Mouse (Mus musculus): ENCODE results near the gene Gpr25. TPM values are rescaled to one million over a fixed set of nuclear protein-coding genes. Genes with fewer than 3 reads are reported as not detected.

The Gpr25 gene
- not detected in 2 replicates for polyA plus RNA-seq (2014; fragmentation: Nextera tagmentation; extraction: Ambion mirVana)

GRCm38 (mm10) chr1:136260635-136261238 lies at the start of gene Gpr25:
Gene Gpr25, minus strand, starts transcription at chr1:136260873.
- WGBS, result 11% methylated on average over 28 of the region's 28 CpGs
- no peak within 1 kb of the TSS for H3K9ac ChIP-seq (ENCODE audit: low read depth, low read length)

GRCm38 (mm10) chr1:136309193-136309592 lies 48.5 kb upstream of the Gpr25 start:
- ATAC-seq (replicated peaks; ENCODE audit: low FRiP score) (no peak), DNase-seq (ENCODE audit: low spot score) (no peak)
- H3K4me3 ChIP-seq (ENCODE audit: low read depth, low read length), result no peak overlapping the region
- H3K36me3 ChIP-seq (ENCODE audit: control insufficient read depth, insufficient read depth, low read length), result no peaks in the 10 kb centered on the region
- WGBS, result 93% methylated on average over 5 of the region's 5 CpGs
- H3K9me3 ChIP-seq (ENCODE audit: control insufficient read depth, low read length), result no peaks in the 10 kb centered on the region
- H3K4me1 ChIP-seq (replicated peaks; ENCODE audit: control insufficient read depth, insufficient read depth, low read length), result no peaks in the 10 kb centered on the region
- H3K4me2 ChIP-seq, result no peak overlapping the region
- H3K27ac ChIP-seq (ENCODE audit: low read depth, low read length), result no peak overlapping the region
- H3K9ac ChIP-seq (ENCODE audit: low read depth, low read length), result no peak overlapping the region
- no peaks in the 10 kb centered on the region for H3K27me3 ChIP-seq (replicated peaks; ENCODE audit: control insufficient read depth, insufficient read depth, low read length)

More at GRCm38 (mm10) chr1:136260635-136261238, at the start of gene Gpr25:
- H3K4me2 ChIP-seq, result peak within 1 kb of the TSS; percentile 80
- H3K27ac ChIP-seq (ENCODE audit: low read depth, low read length), result no peak within 1 kb of the TSS
- peak within 1 kb of the TSS; percentile 54 for H3K4me3 ChIP-seq (ENCODE audit: low read depth, low read length)
- H3K27me3 ChIP-seq (replicated peaks; ENCODE audit: control insufficient read depth, insufficient read depth, low read length), result peaks cover 63% of the 10 kb centered on the region
- peaks cover 6% of the 10 kb centered on the region; the same call in 1 of the 2 replicates for H3K4me1 ChIP-seq (replicated peaks; ENCODE audit: control insufficient read depth, insufficient read depth, low read length)
- no peaks in the 10 kb centered on the region for H3K9me3 ChIP-seq (ENCODE audit: control insufficient read depth, low read length)
- DNase-seq (ENCODE audit: low spot score), result no peak
- H3K36me3 ChIP-seq (ENCODE audit: control insufficient read depth, insufficient read depth, low read length), result no peaks in the 10 kb centered on the region
- no peak; the same call in 1 of the 2 replicates for ATAC-seq (replicated peaks; ENCODE audit: low FRiP score)

- WGBS, result 86% methylated on average over 3 of the region's 3 CpGs
- no peak for ATAC-seq (replicated peaks; ENCODE audit: low FRiP score)
- DNase-seq (ENCODE audit: low spot score), result no peak
- no peak overlapping the region for H3K4me2 ChIP-seq
- H3K27ac ChIP-seq (ENCODE audit: low read depth, low read length), result no peak overlapping the region
- H3K27me3 ChIP-seq (replicated peaks; ENCODE audit: control insufficient read depth, insufficient read depth, low read length), result no peaks in the 10 kb centered on the region
- H3K36me3 ChIP-seq (ENCODE audit: control insufficient read depth, insufficient read depth, low read length), result no peaks in the 10 kb centered on the region
- H3K4me3 ChIP-seq (ENCODE audit: low read depth, low read length), result no peak overlapping the region
- no peaks in the 10 kb centered on the region for H3K4me1 ChIP-seq (replicated peaks; ENCODE audit: control insufficient read depth, insufficient read depth, low read length)
- H3K9ac ChIP-seq (ENCODE audit: low read depth, low read length), result no peak overlapping the region
- H3K9me3 ChIP-seq (ENCODE audit: control insufficient read depth, low read length), result no peaks in the 10 kb centered on the region
These were observed 45.8 kb upstream of the Gpr25 start for GRCm38 (mm10) chr1:136306424-136306823.

GRCm38 (mm10) chr1:136293961-136294360 lies 33.3 kb upstream of the Gpr25 start:
- no peak for DNase-seq (ENCODE audit: low spot score)
- Histone ChIP-seq H3K9ac (ENCODE audit: low read depth, low read length) (no peak overlapping the region), H3K9me3 (ENCODE audit: control insufficient read depth, low read length) (no peaks in the 10 kb centered on the region), H3K4me3 (ENCODE audit: low read depth, low read length) (no peak overlapping the region), H3K4me1 (replicated peaks; ENCODE audit: control insufficient read depth, insufficient read depth, low read length) (no peaks in the 10 kb centered on the region), H3K4me2 (no peak overlapping the region), H3K27me3 (replicated peaks; ENCODE audit: control insufficient read depth, insufficient read depth, low read length) (no peaks in the 10 kb centered on the region), H3K27ac (ENCODE audit: low read depth, low read length) (no peak overlapping the region), H3K36me3 (ENCODE audit: control insufficient read depth, insufficient read depth, low read length) (no peaks in the 10 kb centered on the region)
- no peak for ATAC-seq (replicated peaks; ENCODE audit: low FRiP score)

GRCm38 (mm10) chr1:136289803-136290202 lies 29.1 kb upstream of the Gpr25 start:
- DNase-seq (ENCODE audit: low spot score), result no peak
- no peak overlapping the region for H3K4me2 ChIP-seq

DNA sequence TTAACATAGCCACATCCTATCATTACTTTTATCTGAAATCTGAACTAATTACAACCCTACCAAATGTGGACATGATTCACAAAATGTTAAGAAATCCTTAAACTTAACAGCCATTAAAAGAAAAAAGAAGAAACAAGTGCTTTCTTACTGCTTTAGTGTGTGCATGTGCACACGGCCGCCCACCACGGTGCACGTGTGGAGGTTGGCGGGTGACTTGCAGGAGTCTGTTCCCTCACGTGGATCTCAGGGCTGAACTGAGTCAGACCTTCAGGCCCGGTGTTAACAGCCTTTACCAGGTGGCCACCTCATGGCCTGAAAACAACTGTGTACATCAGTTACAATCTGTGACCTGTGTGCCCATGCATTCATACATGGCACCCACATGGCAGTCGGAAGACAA lies 16.7 kb upstream of the Gpr25 start:
- Histone ChIP-seq H3K27ac (ENCODE audit: low read depth, low read length) (no peak overlapping the region), H3K9me3 (ENCODE audit: control insufficient read depth, low read length) (no peaks in the 10 kb centered on the region), H3K4me2 (no peak overlapping the region), H3K36me3 (ENCODE audit: control insufficient read depth, insufficient read depth, low read length) (peaks cover 41% of the 10 kb centered on the region), H3K27me3 (replicated peaks; ENCODE audit: control insufficient read depth, insufficient read depth, low read length) (no peaks in the 10 kb centered on the region), H3K9ac (ENCODE audit: low read depth, low read length) (no peak overlapping the region), H3K4me1 (replicated peaks; ENCODE audit: control insufficient read depth, insufficient read depth, low read length) (no peaks in the 10 kb centered on the region), H3K4me3 (ENCODE audit: low read depth, low read length) (no peak overlapping the region)
- 90% methylated on average over 8 of the region's 8 CpGs for WGBS
- ATAC-seq (replicated peaks; ENCODE audit: low FRiP score), result no peak
- no peak for DNase-seq (ENCODE audit: low spot score)

More at GRCm38 (mm10) chr1:136289803-136290202, 29.1 kb upstream of the Gpr25 start:
- Histone ChIP-seq H3K4me3 (ENCODE audit: low read depth, low read length) (no peak overlapping the region), H3K27me3 (replicated peaks; ENCODE audit: control insufficient read depth, insufficient read depth, low read length) (no peaks in the 10 kb centered on the region), H3K4me1 (replicated peaks; ENCODE audit: control insufficient read depth, insufficient read depth, low read length) (no peaks in the 10 kb centered on the region), H3K36me3 (ENCODE audit: control insufficient read depth, insufficient read depth, low read length) (no peaks in the 10 kb centered on the region), H3K27ac (ENCODE audit: low read depth, low read length) (no peak overlapping the region), H3K9ac (ENCODE audit: low read depth, low read length) (no peak overlapping the region), H3K9me3 (ENCODE audit: control insufficient read depth, low read length) (no peaks in the 10 kb centered on the region)
- 47% methylated on average over 1 of the region's 1 CpGs for WGBS
- no peak for ATAC-seq (replicated peaks; ENCODE audit: low FRiP score)

DNA sequence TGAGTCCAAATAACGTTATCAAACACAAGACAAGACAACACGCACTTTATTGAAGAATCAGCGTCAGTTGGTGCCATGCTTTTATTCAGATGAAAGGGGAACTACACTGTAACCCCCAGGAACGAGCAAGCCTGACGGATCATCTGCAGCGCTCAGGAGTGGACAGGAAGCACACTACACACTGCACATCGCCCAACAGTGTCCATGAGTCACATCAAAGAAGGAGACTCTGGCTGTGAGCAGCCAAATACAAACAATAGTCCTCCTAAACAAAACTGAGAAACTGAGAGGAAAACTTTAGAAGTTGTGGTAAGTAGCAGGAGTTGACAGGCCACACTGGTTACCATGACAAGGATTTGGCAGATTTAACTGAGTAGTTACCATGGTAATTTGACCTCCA lies 7.6 kb upstream of the Gpr25 start:
- no peak for ATAC-seq (replicated peaks; ENCODE audit: low FRiP score)
- Histone ChIP-seq H3K27ac (ENCODE audit: low read depth, low read length) (no peak overlapping the region), H3K36me3 (ENCODE audit: control insufficient read depth, insufficient read depth, low read length) (peaks cover 4% of the 10 kb centered on the region), H3K9me3 (ENCODE audit: control insufficient read depth, low read length) (no peaks in the 10 kb centered on the region), H3K27me3 (replicated peaks; ENCODE audit: control insufficient read depth, insufficient read depth, low read length) (no peaks in the 10 kb centered on the region; the same call in 1 of the 2 replicates), H3K9ac (ENCODE audit: low read depth, low read length) (no peak overlapping the region), H3K4me2 (no peak overlapping the region), H3K4me3 (ENCODE audit: low read depth, low read length) (no peak overlapping the region), H3K4me1 (replicated peaks; ENCODE audit: control insufficient read depth, insufficient read depth, low read length) (no peaks in the 10 kb centered on the region; the same call in 1 of the 2 replicates)
- WGBS, result 71% methylated on average over 7 of the region's 7 CpGs
- no peak for DNase-seq (ENCODE audit: low spot score)

GRCm38 (mm10) chr1:136266127-136266526 lies 5.5 kb upstream of the Gpr25 start:
- WGBS, result 26% methylated on average over 6 of the region's 6 CpGs
- H3K9ac ChIP-seq (ENCODE audit: low read depth, low read length), result no peak overlapping the region
- no peak for ATAC-seq (replicated peaks; ENCODE audit: low FRiP score)
- H3K36me3 ChIP-seq (ENCODE audit: control insufficient read depth, insufficient read depth, low read length), result no peaks in the 10 kb centered on the region
- DNase-seq (ENCODE audit: low spot score), result no peak
- no peaks in the 10 kb centered on the region; the same call in 1 of the 2 replicates for H3K4me1 ChIP-seq (replicated peaks; ENCODE audit: control insufficient read depth, insufficient read depth, low read length)
- no peak overlapping the region for H3K4me2 ChIP-seq
- H3K27ac ChIP-seq (ENCODE audit: low read depth, low read length), result no peak overlapping the region
- H3K4me3 ChIP-seq (ENCODE audit: low read depth, low read length), result no peak overlapping the region
- H3K27me3 ChIP-seq (replicated peaks; ENCODE audit: control insufficient read depth, insufficient read depth, low read length), result peaks cover 17% of the 10 kb centered on the region
- no peaks in the 10 kb centered on the region for H3K9me3 ChIP-seq (ENCODE audit: control insufficient read depth, low read length)

DNA sequence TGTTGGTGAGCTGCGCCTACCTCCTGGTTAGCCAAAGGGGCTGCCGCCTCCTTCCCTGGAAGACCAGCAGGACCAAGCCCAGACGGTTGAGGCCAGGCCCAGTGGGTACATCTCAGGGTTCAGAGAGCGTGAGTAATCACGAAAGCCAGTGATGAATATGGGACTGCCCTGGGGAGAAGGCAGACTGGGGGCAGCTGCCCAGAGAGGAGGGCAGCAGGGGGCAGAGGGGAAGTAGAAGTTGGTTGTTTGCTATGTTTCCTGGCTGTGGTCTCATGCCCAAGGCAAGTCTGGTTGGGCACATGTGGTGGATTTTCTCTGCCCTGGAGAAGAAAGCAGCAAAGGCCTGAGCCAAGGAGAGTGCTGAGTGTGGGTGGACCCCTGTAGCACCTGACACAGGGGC lies 2.7 kb upstream of the Gpr25 start:
- ATAC-seq (replicated peaks; ENCODE audit: low FRiP score) (no peak), DNase-seq (ENCODE audit: low spot score) (no peak)
- H3K27me3 ChIP-seq (replicated peaks; ENCODE audit: control insufficient read depth, insufficient read depth, low read length), result peaks cover 45% of the 10 kb centered on the region
- no peak overlapping the region for H3K9ac ChIP-seq (ENCODE audit: low read depth, low read length)
- H3K9me3 ChIP-seq (ENCODE audit: control insufficient read depth, low read length), result no peaks in the 10 kb centered on the region
- H3K4me2 ChIP-seq, result no peak overlapping the region
- H3K4me1 ChIP-seq (replicated peaks; ENCODE audit: control insufficient read depth, insufficient read depth, low read length), result peaks cover 6% of the 10 kb centered on the region; the same call in 1 of the 2 replicates
- H3K36me3 ChIP-seq (ENCODE audit: control insufficient read depth, insufficient read depth, low read length), result no peaks in the 10 kb centered on the region
- WGBS, result 74% methylated on average over 5 of the region's 5 CpGs
- H3K27ac ChIP-seq (ENCODE audit: low read depth, low read length), result no peak overlapping the region
- H3K4me3 ChIP-seq (ENCODE audit: low read depth, low read length), result no peak overlapping the region

Data from liver, embryonic 11.5 days (tissue).